Mouse (Mus musculus) neutrophil, adult 65 days (primary cell): Measurements from ENCODE around the gene Parp14. TPM values are rescaled to one million over a fixed set of nuclear protein-coding genes. Genes with fewer than 3 reads are reported as not detected.

ENCODE experiments used
- total RNA-seq: library from RNA; stranded (reverse); gene quantifications from 2 replicates; pipeline ENCODE4 v1.2.4, GENCODE M21; 2023

Parp14 gene
- total RNA-seq, result 21.0 TPM in 2 replicates

DNA sequence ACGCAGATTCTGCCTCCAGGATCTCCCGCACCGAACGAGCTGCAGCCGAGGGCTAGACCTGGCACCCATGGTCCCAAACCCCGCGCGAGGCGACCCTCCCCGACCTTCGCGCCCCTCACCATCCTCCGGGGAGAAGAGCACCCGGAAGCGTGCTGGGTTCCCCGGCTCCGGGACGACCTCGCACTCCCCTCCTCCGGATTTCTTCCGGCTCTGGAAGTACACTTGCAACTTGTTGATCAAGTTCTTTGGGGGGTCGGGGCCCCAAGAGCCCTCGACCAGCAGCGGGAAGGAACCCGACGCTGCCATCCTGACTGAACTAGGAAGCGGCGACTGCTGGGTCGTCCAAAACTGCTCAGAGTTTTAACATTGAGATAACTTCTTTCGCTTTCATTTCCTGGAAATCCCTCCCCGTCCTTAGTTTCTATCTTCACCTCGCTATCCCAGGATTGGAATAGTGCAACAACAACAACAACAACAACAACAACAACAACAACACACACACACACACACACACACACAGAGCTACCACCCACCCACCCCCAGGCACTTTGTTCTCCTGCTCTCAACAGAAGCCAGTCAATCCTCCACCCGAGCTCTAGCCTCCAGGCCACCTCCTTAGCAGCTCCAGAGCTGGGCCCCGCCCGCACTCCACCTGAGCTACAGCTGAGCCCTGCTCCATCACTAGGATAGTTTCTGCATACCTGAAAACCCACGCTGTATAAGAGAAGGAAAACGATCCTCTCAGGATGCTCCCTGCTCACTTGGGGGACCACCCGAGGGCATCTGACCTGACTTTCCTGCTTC is at the start of gene Parp14:
Parp14 (minus strand) TSS at position 497 of the 804 bp plus-strand sequence.

Other genes with a start within 250 kb of the Parp14 start
- 22.7 and 33.4 TPM in 2 replicates for gene Dirc2, start 102.2 kb downstream of the Parp14 start, total RNA-seq
- gene Hspbap1, start 101.2 kb downstream of the Parp14 start, total RNA-seq, result 9.4 and 12.9 TPM in 2 replicates
- 23.1 and 23.2 TPM in 2 replicates for gene Parp9, start 66.9 kb upstream of the Parp14 start, total RNA-seq
- gene Dtx3l, start 67.6 kb upstream of the Parp14 start, total RNA-seq, result 15.1 and 18.5 TPM in 2 replicates
- gene Kpna1, start 107.2 kb upstream of the Parp14 start, total RNA-seq, result 61.6 and 72.1 TPM in 2 replicates
- gene Wdr5b, start 169.6 kb upstream of the Parp14 start, total RNA-seq, result 4.1 and 5.4 TPM in 2 replicates
- gene Fam162a, start 200.1 kb upstream of the Parp14 start, total RNA-seq, result 9.1 and 12.7 TPM in 2 replicates
- 4.1 and 7.6 TPM in 2 replicates for gene Ccdc58, start 200.1 kb upstream of the Parp14 start, total RNA-seq